Mouse (Mus musculus): Measurements from ENCODE around the gene Plekha6. TPM values are rescaled to one million over a fixed set of nuclear protein-coding genes. Genes with fewer than 3 reads are reported as not detected.

Gene Plekha6
- total RNA-seq, 1 experiment from 2014 or later, result 18.4 TPM

DNA sequence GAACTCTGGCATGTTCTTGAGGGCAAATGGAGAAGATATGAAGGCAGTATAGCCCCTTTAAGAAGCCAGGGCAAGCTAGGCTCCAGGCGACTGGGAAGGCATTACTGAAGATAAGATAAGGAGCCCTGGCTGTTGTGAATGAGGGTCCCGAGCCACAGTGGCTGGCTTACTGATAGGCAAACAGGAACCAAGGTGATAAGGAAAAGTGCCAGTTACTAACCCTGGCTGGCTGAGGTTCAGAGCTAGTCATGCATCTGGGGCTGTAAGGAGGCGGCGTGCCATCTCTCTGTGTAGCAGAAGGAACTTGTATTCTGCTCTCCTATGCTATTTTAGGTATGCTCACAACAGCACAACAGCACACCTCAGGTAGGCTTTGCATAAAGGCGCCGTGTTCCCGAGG lies 80.7 kb downstream of the Plekha6 start:
- DNase-seq, result no peak

- no peak for DNase-seq
These were observed 81.9 kb downstream of the Plekha6 start for GRCm38 (mm10) chr1:133245690-133246619.

- no peak for DNase-seq
These were observed 83.2 kb downstream of the Plekha6 start for GRCm38 (mm10) chr1:133247189-133247588.

DNA sequence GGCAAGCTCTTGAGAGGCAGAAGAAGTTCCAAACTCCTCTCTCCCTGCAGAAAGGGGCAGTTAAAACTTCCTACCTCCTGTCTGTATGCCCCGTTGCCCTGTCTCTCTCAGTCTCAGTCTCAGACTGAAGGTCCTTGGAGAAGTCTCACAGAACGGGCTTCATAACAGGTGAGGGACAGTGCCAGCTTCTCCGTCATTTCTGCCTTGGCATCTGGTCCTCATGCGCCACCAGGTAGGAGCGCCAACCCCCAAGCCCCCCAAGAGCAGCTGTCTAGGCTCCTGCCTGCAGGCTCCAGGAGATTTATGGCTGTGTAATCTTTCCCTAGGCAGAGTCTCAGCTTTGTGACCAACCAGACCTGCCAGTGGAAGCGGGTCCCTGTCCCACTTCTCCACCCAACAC lies 86.8 kb downstream of the Plekha6 start:
- no peak for DNase-seq

DNA sequence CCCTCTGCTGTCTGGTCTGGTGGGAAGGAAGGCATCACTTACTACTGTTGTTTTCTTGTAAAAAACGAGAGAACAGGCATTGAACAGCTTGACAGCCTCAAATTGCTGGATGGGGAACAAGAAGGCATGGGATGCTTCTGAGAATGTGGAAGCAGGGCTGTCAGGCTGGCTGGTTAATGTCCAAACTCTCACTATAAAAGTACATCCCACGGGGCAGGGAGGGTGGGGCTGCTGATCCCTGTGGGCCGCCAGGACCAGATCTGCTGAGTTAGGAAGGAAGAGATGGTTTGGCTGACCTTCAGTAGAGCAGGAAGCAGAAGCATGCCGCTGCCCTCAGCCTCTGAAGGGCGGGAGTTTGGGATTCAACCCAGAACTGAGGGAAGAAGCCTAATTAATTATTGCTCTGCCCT lies 87.6 kb downstream of the Plekha6 start:
- no peak for DNase-seq

- DNase-seq, result no peak
These were observed 88.2 kb downstream of the Plekha6 start for GRCm38 (mm10) chr1:133252251-133252650.

GRCm38 (mm10) chr1:133252801-133253531 lies 89.0 kb downstream of the Plekha6 start:
- no peak for DNase-seq

- no peak for DNase-seq
These were observed 89.5 kb downstream of the Plekha6 start for GRCm38 (mm10) chr1:133253532-133253866.

GRCm38 (mm10) chr1:133254226-133254625 lies 90.2 kb downstream of the Plekha6 start:
- DNase-seq, result no peak

DNA sequence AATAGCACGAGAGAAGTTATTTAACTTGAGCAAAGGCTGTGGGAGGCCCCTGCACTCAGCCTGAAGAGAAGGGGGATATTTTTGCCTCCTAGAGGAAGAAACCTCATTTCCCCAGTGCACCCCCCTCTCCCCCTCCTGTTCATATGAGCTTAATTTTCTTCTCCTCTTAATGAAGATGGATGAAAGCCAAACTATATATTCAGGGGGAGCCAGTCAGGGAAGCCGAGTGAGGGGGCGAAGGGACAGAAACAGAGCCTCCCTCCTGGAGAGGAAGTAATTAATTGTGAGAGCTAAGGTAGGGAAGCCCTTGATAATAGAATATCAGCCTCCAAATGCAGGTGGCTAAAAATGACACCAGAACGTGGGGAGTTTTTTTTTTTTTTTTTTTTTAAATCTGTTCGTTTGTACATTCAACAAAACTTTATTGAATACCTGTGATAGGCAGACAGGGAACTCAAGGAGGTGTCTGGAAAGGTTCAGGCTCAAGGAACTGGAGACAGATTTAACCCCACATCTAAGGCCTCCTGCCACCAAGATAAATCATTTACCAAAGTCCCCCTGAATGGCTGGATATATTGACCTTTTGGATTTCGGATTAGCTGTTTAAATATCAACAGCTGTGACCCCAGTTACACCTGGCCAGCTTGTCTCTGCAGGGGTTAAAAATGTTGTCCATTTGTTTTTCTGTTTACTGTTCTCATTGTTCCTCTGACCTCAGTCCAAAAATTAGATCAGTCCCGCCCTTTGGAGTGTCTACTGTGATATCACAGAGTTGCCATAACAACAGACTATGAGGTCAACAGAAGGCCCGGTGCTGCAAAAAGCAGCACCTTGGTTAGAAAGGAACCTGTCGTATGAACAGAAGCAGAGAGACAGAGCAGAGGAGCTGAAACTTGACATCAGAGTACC lies 91.1 kb downstream of the Plekha6 start:
- DNase-seq, result no peak

- DNase-seq, result no peak
These were observed 91.8 kb downstream of the Plekha6 start for GRCm38 (mm10) chr1:133255776-133256175.

DNA sequence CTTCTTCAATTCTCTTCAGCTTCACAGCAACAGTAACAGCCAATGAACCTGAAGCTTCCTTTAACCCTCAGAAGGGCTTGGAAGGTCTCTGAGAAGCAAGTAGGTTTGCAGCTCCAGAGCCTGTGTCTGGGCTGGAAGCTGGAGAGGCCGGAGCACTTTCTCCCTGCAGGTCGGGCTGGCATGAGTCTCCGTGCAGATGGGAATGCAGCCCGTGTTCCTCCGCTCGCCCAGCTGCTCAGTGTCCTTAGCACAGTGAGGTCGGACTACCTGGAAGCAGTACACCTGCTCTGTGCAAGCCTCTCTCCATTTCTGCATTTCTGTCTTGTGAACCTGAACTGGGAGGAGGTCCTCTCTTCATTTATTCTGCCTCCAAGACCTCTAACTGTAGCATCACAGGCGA lies 92.3 kb downstream of the Plekha6 start:
- DNase-seq, result no peak

- no peak for DNase-seq
These were observed 94.7 kb downstream of the Plekha6 start for GRCm38 (mm10) chr1:133258694-133259093.

- DNase-seq, result no peak
These were observed 98.6 kb downstream of the Plekha6 start for GRCm38 (mm10) chr1:133262628-133263027.

- DNase-seq, result no peak
These were observed 99.1 kb downstream of the Plekha6 start for GRCm38 (mm10) chr1:133263134-133263533.

DNA sequence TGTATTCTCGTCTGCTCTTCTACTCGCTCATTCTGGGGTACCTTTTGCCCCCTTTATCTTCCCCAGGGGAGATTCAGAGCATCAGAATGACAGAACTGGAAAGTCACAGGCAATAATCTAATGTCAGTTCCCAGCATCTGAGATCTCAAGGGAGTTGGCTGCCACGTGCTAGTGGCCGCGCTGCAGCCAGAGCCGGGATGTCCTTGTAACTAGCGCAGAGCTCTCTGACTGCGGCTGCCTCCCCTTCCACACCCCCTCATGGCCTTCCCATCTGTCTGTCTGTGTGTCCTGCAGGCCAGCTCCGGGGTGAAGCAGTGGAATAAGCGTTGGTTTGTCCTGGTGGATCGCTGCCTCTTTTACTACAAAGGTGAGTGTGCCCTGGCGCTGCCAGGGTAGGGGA lies 100.4 kb downstream of the Plekha6 start:
- peak; percentile 54 for DNase-seq

- no peak for DNase-seq
These were observed 101.2 kb downstream of the Plekha6 start for GRCm38 (mm10) chr1:133265114-133265766.

DNA sequence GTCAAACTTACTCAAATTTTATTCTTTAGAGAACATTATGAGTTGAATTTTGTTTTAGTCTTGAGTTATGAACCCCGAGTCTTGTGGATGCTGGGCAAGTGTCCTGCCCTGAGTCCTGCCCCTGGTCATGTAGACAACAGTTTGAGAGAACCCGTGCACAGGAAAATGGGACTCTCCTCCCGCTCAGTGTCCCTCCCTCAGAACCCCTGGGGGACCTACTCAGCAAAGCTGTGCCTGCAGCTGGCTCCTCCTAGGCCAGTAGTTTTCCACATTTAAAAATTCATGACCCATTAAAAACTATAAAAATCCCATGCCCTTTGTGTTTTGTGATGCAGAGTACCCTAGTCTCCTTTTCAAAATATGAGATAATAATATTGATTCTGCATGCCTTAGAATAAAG lies 103.1 kb downstream of the Plekha6 start:
- no peak for DNase-seq

GRCm38 (mm10) chr1:133267813-133268492 lies 103.9 kb downstream of the Plekha6 start:
- no peak for DNase-seq

DNA sequence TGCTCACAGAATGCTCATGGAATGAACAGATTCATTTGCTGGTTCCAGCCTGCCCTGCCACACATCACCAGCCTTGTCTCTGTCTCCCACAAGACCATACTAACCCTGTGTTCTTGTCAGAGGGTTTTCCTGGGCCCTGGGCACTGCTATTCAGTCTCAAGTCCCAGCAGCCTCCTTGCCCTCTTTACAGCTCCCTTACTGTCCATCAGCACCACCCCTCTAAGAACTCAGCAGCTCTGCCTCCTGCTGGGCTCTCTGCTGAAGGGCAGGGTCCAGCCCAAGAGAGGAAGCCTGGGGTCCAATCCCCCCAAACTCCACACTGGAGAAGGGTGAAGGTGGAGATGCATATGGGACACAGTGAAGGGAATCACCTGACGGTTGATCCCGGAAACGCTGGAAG lies 104.5 kb downstream of the Plekha6 start:
- DNase-seq, result no peak

DNA sequence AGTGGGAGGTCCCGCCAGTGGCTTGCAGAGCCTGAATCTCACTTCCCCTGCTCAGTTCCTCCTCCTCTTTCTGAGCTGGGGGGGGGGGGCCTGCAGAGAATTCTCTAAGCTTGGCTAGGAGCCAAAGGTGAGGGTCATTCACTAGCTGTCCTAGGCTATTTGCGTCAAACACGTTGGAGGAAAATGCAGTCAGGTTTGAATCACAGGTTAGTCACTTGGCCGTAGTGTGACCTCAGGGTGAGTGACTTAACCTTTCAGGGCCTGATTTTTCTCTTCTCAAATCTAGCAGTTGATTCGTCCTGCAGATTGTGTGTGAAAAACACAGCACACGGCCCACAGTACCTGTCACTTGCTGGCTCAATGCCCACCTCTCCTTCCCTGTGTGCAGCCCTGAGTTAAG lies 106.3 kb downstream of the Plekha6 start:
- no peak for DNase-seq
